Mouse (Mus musculus) CH12.LX (cell line): ENCODE results near the gene Dusp5. TPM values are rescaled to one million over a fixed set of nuclear protein-coding genes. Genes with fewer than 3 reads are reported as not detected.

ENCODE experiments used
- DNase-seq: peaks from one replicate; pipeline ENCODE4 v3.0.0-alpha.2; 2013; ENCODE audit errors: extremely low read depth
- H3K27ac ChIP-seq: 2 replicates; pipeline ENCODE4 v1.5.1; 2012; ENCODE audit warnings: low read depth, mild to moderate bottlenecking, control low read depth, moderate library complexity; ENCODE audit not compliant: insufficient read depth
- H3K27me3 ChIP-seq: replicated peaks from 2 replicates; pipeline ENCODE3; 2012; ENCODE audit warnings: inconsistent platforms
- H3K36me3 ChIP-seq, 2 experiments: replicated peaks in 1 of 2; 2 replicates each; pipeline versions ENCODE3 to v1.6.1; 2012; ENCODE audit warnings: inconsistent platforms in 1 of 2, low read length in 1 of 2, mild to moderate bottlenecking in 1 of 2, mixed read lengths in 1 of 2, moderate library complexity in 1 of 2; ENCODE audit not compliant: control insufficient read depth in 1 of 2, insufficient read depth in 1 of 2
- H3K4me1 ChIP-seq, 2 experiments: 2 replicates each; pipeline ENCODE4 v1.6.1; 2012; ENCODE audit warnings: inconsistent platforms in 1 of 2, moderate library complexity in 1 of 2; ENCODE audit not compliant: insufficient read depth in 2 of 2, control insufficient read depth in 1 of 2
- H3K4me2 ChIP-seq: 2 replicates; pipeline ENCODE4 v1.6.1; 2012; ENCODE audit warnings: low read depth, mild to moderate bottlenecking, control low read depth; ENCODE audit not compliant: poor library complexity, insufficient read depth, severe bottlenecking
- H3K4me3 ChIP-seq, 3 experiments: fragments of 150-350 bp in 1 of 3; sonication (generic) in 1 of 3; replicated peaks in 1 of 3; 2 replicates each; pipeline versions ENCODE3 to v1.5.1; 2011 to 2012; ENCODE audit warnings: low read depth in 2 of 3, low read length in 2 of 3, mild to moderate bottlenecking in 2 of 3, moderate library complexity in 2 of 3, control low read depth in 1 of 3, improper control_type of control experiment in 1 of 3, inconsistent platforms in 1 of 3, mixed read lengths in 1 of 3; ENCODE audit not compliant: poor library complexity in 1 of 3
- H3K79me2 ChIP-seq: replicated peaks from 2 replicates; pipeline ENCODE4 v1.6.1; 2012; ENCODE audit warnings: mild to moderate bottlenecking, moderate library complexity; ENCODE audit not compliant: control insufficient read depth, poor library complexity, insufficient read depth, severe bottlenecking; ENCODE audit errors: extremely low read depth
- H3K9ac ChIP-seq: 2 replicates; pipeline ENCODE4 v1.6.1; 2012; ENCODE audit warnings: low read depth, mild to moderate bottlenecking, control low read depth, moderate library complexity; ENCODE audit not compliant: insufficient read depth
- H3K9me3 ChIP-seq: replicated peaks from 2 replicates; pipeline ENCODE3; 2012; ENCODE audit warnings: low read length, inconsistent platforms, mixed read lengths
- CHD1 ChIP-seq: IDR thresholded peaks from 2 replicates; pipeline ENCODE4 v1.6.1; 2012; ENCODE audit warnings: low read depth, low read length, improper control_type of control experiment, inconsistent platforms
- CHD2 ChIP-seq: IDR thresholded peaks from 2 replicates; pipeline ENCODE4 v1.6.1; 2011; ENCODE audit warnings: low read length, improper control_type of control experiment
- CTCF ChIP-seq, 2 experiments: IDR thresholded peaks in 1 of 2; conservative IDR thresholded peaks in 1 of 2; 2 replicates each; pipeline ENCODE4 v1.5.1; 2011 to 2012; ENCODE audit warnings: low read depth in 2 of 2, low read length in 2 of 2, improper control_type of control experiment in 1 of 2, inconsistent platforms in 1 of 2, mild to moderate bottlenecking in 1 of 2, moderate library complexity in 1 of 2
- ELF1 ChIP-seq: IDR thresholded peaks from 2 replicates; pipeline ENCODE4 v1.6.1; 2014; ENCODE audit warnings: low read depth, mild to moderate bottlenecking, inconsistent platforms, low read length, improper control_type of control experiment
- EP300 ChIP-seq: IDR thresholded peaks from 2 replicates; pipeline ENCODE4 v1.6.1; 2011; ENCODE audit warnings: low read length, improper control_type of control experiment
- IRF4 ChIP-seq: IDR thresholded peaks from 2 replicates; pipeline ENCODE4 v1.6.1; 2014; ENCODE audit warnings: low read depth, mild to moderate bottlenecking, inconsistent platforms, low read length, improper control_type of control experiment
- KAT2A ChIP-seq: IDR thresholded peaks from 2 replicates; pipeline ENCODE4 v1.6.1; 2012; ENCODE audit warnings: low read length, improper control_type of control experiment, inconsistent platforms; ENCODE audit not compliant: insufficient replicate concordance
- MAFK ChIP-seq: IDR thresholded peaks from 2 replicates; pipeline ENCODE4 v1.6.1; 2011; ENCODE audit warnings: low read length, improper control_type of control experiment; ENCODE audit not compliant: insufficient replicate concordance
- MAZ ChIP-seq: IDR thresholded peaks from 2 replicates; pipeline ENCODE4 v1.6.1; 2012; ENCODE audit warnings: low read depth, mild to moderate bottlenecking, inconsistent platforms, low read length, improper control_type of control experiment, moderate library complexity
- MEF2A ChIP-seq: IDR thresholded peaks from 2 replicates; pipeline ENCODE4 v1.6.1; 2014; ENCODE audit warnings: low read depth, mild to moderate bottlenecking, inconsistent platforms, low read length, improper control_type of control experiment, borderline replicate concordance
- MXI1 ChIP-seq: IDR thresholded peaks from 2 replicates; pipeline ENCODE4 v1.6.1; 2011; ENCODE audit warnings: mild to moderate bottlenecking, low read depth, low read length, improper control_type of control experiment
- NELFE ChIP-seq: IDR thresholded peaks from 2 replicates; pipeline ENCODE4 v1.6.1; 2011; ENCODE audit warnings: low read depth, low read length, improper control_type of control experiment
- PAX5 ChIP-seq: IDR thresholded peaks from 2 replicates; pipeline ENCODE4 v1.6.1; 2012; ENCODE audit warnings: low read length, inconsistent platforms, mixed read lengths
- RAD21 ChIP-seq: IDR thresholded peaks from 2 replicates; pipeline ENCODE4 v1.6.1; 2011; ENCODE audit warnings: low read depth, mild to moderate bottlenecking, low read length, improper control_type of control experiment, moderate library complexity
- SIN3A ChIP-seq: IDR thresholded peaks from 2 replicates; pipeline ENCODE4 v1.6.1; 2012; ENCODE audit warnings: low read length, improper control_type of control experiment, inconsistent platforms
- SMC3 ChIP-seq: IDR thresholded peaks from 2 replicates; pipeline ENCODE4 v1.6.1; 2011; ENCODE audit warnings: low read depth, low read length, improper control_type of control experiment
- TBP ChIP-seq: conservative IDR thresholded peaks from 2 replicates; pipeline ENCODE4 v1.6.1; 2011; ENCODE audit warnings: low read depth, low read length, improper control_type of control experiment
- TCF12 ChIP-seq: IDR thresholded peaks from 2 replicates; pipeline ENCODE4 v1.6.1; 2014; ENCODE audit warnings: low read depth, mild to moderate bottlenecking, inconsistent platforms, low read length, improper control_type of control experiment
- UBTF ChIP-seq: IDR thresholded peaks from 2 replicates; pipeline ENCODE4 v1.6.1; 2012; ENCODE audit warnings: low read depth, mild to moderate bottlenecking, inconsistent platforms, low read length, improper control_type of control experiment, moderate library complexity
- USF1 ChIP-seq: IDR thresholded peaks from 2 replicates; pipeline ENCODE4 v1.6.1; 2014; ENCODE audit warnings: low read depth, mild to moderate bottlenecking, inconsistent platforms, low read length, improper control_type of control experiment
- ZC3H11A ChIP-seq: IDR thresholded peaks from 2 replicates; pipeline ENCODE4 v1.6.1; 2012; ENCODE audit warnings: low read depth, mild to moderate bottlenecking, inconsistent platforms, low read length, improper control_type of control experiment
- ZMIZ1 ChIP-seq: IDR thresholded peaks from 2 replicates; pipeline ENCODE4 v1.6.1; 2012; ENCODE audit warnings: low read depth, mild to moderate bottlenecking, inconsistent platforms, low read length, improper control_type of control experiment
- ZNF384 ChIP-seq: IDR thresholded peaks from 2 replicates; pipeline ENCODE4 v1.6.1; 2012; ENCODE audit warnings: low read depth, low read length, improper control_type of control experiment, inconsistent platforms
- dilution Hi-C: fragments of 300-500 bp; cut with MboI; formaldehyde crosslinking; loops from 2 replicates; pipeline ENCODE4 v1.14.3; 2020; ENCODE audit warnings: low sequenced_read_pairs; ENCODE audit not compliant: extremely low pct_unique_long_range_greater_than_20kb, extremely low pct_ligation_motif_present
- in situ Hi-C: fragments of 300-500 bp; cut with MboI; formaldehyde crosslinking; loops from 3 replicates; pipeline ENCODE4 v1.14.3; 2019; ENCODE audit warnings: low sequenced_read_pairs, low pct_ligation_motif_present, low pct_unique_long_range_greater_than_20kb, mixed read lengths
- polyA plus RNA-seq: library from polyadenylated mRNA; unstranded; fragments of >175 nt; gene quantifications from 2 replicates; pipeline ENCODE4 v1.2.1, GENCODE M21; 2012; ENCODE audit warnings: low read depth; ENCODE audit not compliant: insufficient read length
- total RNA-seq, 2 experiments: library from RNA; depleted of rRNA; stranded (reverse); fragments of 300-350 nt in 1 of 2; fragments of >200 nt in 1 of 2; gene quantifications; 2 replicates each; pipeline ENCODE4 v1.2.3; 2012 to 2014

Gene Dusp5
- total and polyA plus RNA-seq, 3 experiments, result 10.6 to 18.2 (median 13.2) TPM

DNA sequence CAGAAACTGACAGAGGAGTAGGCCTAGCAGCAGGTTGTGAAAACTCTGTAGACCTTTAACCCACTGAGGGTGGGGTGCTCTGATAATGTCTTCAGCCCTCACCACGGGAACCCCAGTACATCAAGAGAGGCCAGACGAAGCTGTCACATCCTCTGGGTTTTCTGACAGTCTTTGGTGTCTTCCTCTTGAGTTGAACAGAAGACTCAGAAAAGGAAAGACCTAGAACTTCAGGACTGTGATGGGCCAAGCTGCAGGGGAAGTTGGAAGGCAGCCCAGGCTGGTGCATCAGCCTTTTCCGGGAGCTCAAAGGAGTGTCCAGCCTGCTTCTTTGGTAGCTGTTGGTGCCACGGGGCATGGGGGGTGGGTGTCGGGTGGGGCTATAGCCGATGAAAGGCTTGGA, 6.5 kb downstream of the Dusp5 start:
- TF ChIP-seq ZNF384 (no peak), IRF4 (no peak), TBP (no peak), SMC3 (no peak), EP300 (no peak), CHD2 (no peak), ZMIZ1 (no peak), MAFK (no peak), UBTF (no peak), ELF1 (no peak), MAZ (no peak), TCF12 (no peak), USF1 (no peak), RAD21 (no peak), MXI1 (no peak), KAT2A (no peak), MEF2A (no peak), PAX5 (no peak), CTCF (conservative IDR thresholded peaks at IDR 0.05 in 1 of 2, IDR thresholded peaks at IDR 0.05 in 1 of 2; ENCODE audit: low read depth in 2 of 2, low read length in 2 of 2) (no peak), ZC3H11A (no peak)
- dilution Hi-C loops, result no loop called here
- in situ Hi-C loops, result loop anchor here (10.0 kb wide), 1 partner anchor 111 kb away; no protein-coding TSS in a partner anchor

DNA sequence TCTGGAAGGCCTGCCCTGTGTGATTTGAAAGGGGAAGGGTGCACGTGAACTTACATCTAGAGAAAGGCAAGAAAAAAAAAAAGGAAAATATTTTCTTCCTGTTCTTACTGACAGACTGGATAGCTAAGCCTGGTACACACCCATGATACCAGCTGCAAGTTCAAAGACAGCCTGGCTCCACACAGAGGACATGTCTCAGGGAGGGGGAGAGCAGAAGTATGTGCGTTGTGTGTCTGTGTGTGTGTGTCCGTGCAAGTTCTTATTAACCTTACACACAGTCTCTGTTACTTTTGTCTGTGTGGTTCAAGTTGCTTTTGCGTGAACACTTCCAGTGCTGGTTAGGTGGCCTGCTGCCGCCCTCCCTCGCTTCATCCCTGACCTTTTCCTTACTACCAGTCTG, 7.3 kb downstream of the Dusp5 start:
- peak overlapping the region; percentile 74 for H3K4me2 ChIP-seq
- H3K9ac ChIP-seq, result no peak overlapping the region
- H3K9me3 ChIP-seq, result no peaks in the 10 kb centered on the region
- peaks cover 29% of the 10 kb centered on the region for H3K79me2 ChIP-seq
- in situ Hi-C loops (loop anchor here (10.0 kb wide), 1 partner anchor 111 kb away; no protein-coding TSS in a partner anchor), dilution Hi-C loops (no loop called here)
- no peak overlapping the region for H3K4me3 ChIP-seq
- peaks cover 41 to 91% of the 10 kb centered on the region in 2 experiments for H3K4me1 ChIP-seq
- no peak for DNase-seq
- peak overlapping the region; percentile 55 for H3K27ac ChIP-seq
- no peak for TF ChIP-seq SIN3A
- TF ChIP-seq MEF2A, result no peak
- no peak for TF ChIP-seq ZNF384
- no peak for TF ChIP-seq CHD1
- TF ChIP-seq NELFE, result no peak
- TF ChIP-seq ZMIZ1, result no peak
- TF ChIP-seq EP300, result no peak
- no peak for TF ChIP-seq SMC3
- no peak for TF ChIP-seq TBP
- H3K36me3 ChIP-seq, result peaks cover 56 to 72% of the 10 kb centered on the region in 2 experiments
- H3K27me3 ChIP-seq, result no peaks in the 10 kb centered on the region

More for the DNA sequence above, 6.5 kb downstream of the Dusp5 start:
- Histone ChIP-seq H3K9ac (no peak overlapping the region), H3K9me3 (no peaks in the 10 kb centered on the region), H3K36me3 (peaks cover 47 to 64% of the 10 kb centered on the region in 2 experiments), H3K27ac (no peak overlapping the region), H3K27me3 (no peaks in the 10 kb centered on the region), H3K4me2 (no peak overlapping the region), H3K79me2 (peaks cover 35% of the 10 kb centered on the region), H3K4me3 (no peak overlapping the region), H3K4me1 (peaks cover 41 to 95% of the 10 kb centered on the region in 2 experiments)
- DNase-seq, result no peak
